Mouse (Mus musculus): Measurements from ENCODE around the gene Abo. TPM values are rescaled to one million over a fixed set of nuclear protein-coding genes. Genes with fewer than 3 reads are reported as not detected.
"Not testable (repeated sequence)": the region's sequence is repeated elsewhere in the genome, so short reads cannot be mapped to it uniquely, and the experiment has no call there.

Abo gene
- not detected for total RNA-seq (2021)
- long read RNA-seq, experiment 1 = 0 reads
- long read RNA-seq, experiment 2 = 0 reads

GRCm38 (mm10) chr2:26864879-26865278, at the start of gene Abo:
Abo (minus strand) TSS chr2:26864979.
- no peak for DNase-seq (ENCODE audit: low spot score in 2 of 2)

GRCm38 (mm10) chr2:26914148-26914941, 49.6 kb upstream of the Abo start:
- no peak for DNase-seq (ENCODE audit: low spot score in 2 of 2)

DNA sequence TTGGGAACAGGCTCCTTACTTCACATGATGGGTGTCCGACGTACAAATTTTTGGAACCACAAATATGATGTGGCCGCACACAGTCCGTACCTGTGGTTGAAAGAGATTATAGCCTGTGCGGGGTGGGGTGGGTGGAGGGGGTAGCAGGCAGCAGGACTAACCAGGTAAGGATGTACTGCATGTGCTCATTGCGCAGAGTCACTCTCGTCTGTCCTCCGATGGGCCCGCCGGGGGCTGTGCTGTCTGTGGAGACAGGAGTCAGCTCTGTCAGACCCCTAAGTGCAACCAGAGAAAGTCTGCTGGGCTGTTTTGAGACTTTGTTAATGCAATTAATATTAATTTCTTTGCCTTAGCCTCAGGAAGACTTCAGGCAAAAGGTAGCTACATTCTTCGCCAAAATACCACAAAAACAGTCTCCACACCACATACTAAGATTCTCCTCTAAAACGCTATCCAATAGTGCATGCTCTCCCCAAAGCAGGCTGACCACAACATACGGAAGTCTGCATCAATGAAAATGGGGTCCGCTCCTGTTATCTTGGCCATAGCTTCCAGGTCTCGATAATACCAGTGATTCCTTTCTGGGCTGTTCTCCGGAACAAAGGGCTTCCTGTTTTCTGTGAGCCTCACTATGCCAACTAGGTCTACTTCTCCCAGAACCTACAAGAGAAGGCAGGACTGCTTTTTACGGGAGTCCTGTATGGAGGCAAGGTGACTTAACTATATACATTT, 48.8 kb upstream of the Abo start:
- DNase-seq (ENCODE audit: low spot score in 2 of 2) = no peak

DNA sequence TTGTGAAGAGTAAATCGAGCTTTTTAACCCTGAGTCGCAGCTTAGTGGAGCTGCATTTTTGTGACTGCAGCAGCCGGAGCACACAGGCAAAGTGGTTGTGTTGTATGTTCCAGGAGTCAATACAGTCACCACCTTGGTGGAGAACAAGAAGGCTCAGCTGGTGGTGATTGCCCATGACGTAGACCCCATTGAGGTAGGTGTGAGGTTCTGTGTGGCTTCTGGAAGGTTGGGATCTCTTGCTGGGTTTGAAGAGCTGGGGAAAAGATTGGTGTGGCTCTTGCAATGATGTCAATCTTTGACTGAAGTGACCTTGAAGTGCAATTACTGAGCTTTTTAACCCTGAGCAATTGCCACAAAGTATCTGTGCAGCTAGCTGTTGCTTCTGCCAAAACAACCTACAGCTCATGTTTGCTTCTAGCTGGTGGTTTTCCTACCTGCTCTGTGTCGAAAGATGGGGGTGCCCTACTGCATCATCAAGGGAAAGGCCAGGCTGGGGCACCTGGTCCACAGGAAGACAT, 47.5 kb upstream of the Abo start:
- DNase-seq (ENCODE audit: low spot score in 2 of 2) = no peak

DNA sequence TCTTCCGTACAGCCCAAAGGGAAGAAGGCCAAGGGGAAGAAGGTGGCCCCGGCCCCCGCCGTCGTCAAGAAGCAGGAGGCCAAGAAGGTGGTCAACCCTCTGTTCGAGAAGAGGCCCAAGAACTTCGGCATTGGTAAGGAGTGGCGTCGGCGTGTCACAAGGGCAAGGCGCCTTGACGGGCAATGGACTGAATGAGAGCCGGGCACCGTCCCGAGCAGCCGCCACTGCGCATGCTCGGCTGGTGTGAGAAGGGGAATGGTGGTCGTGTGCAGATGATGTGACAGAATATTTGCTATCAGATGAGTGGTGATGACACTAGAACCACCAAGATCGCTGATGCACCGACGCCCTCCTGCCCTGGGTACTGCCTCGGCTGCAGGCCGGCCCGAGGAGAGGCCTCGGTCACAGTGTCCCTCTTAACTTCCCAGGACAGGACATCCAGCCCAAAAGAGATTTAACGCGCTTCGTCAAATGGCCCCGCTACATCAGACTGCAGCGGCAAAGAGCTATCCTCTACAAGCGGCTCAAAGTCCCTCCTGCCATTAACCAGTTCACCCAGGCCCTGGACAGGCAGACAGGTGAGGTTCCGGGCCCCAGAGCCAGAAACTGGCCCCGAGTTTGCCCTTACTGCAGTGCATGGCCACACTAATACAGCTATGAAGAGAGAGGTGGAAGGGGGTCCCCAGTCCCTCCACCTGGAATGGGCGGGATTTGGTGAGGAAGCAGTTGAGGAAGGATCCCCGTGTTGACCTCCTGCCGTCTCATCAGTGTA, 46.4 kb upstream of the Abo start:
- peak in 1 of 2 experiments; percentile 69 for DNase-seq (ENCODE audit: low spot score in 2 of 2)

- DNase-seq (ENCODE audit: low spot score in 2 of 2) = peak; percentile 100
Measured at GRCm38 (mm10) chr2:26910124-26910993, 45.6 kb upstream of the Abo start, which contains the start of the genes Med22 and Rpl7a. Med22 (minus strand) TSS chr2:26910677. Rpl7a (plus strand) TSS chr2:26910764.

DNA sequence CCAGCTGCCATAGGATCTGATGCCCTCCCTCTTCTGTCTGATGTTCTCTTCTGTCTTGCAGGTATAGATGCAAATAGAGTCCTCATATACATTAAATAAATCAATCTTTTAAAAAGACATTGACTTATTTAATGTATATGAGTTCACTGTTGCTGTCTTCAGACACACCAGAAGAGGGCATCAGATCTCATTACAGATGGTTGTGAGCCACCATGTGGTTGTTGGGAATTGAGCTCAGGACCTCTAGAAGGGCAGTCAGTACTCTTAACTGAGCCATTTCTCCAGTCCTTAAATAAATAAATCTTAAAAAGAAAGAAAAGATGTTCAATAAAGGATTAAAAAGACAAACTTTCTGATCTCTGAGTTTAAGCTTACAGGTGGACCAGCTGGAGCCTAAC, 44.6 kb upstream of the Abo start:
- DNase-seq (ENCODE audit: low spot score in 2 of 2) = no peak

GRCm38 (mm10) chr2:26908710-26909386, 44.1 kb upstream of the Abo start:
- no peak for DNase-seq (ENCODE audit: low spot score in 2 of 2)

- DNase-seq (ENCODE audit: low spot score in 2 of 2) = no peak
Measured at GRCm38 (mm10) chr2:26907109-26907508, 42.3 kb upstream of the Abo start.

DNA sequence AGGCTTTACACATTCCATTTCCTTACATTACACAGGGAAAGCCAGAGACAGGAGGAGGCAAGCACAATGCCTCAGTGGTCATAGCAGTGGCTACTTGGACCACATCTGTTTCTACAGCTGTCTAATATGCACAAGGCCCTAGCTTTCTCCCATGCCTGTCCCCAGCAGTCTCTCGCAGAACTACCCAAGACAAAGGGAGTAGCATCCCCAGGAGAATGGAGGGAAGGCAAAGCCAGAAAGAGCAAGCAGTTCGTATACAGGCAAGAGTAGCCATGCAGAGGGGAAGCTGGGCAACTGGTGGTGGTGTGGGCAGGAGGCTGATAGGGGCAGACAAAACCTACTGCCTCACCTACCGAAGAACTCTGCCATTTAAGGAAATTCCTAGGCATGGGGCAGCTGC, 41.7 kb upstream of the Abo start:
- DNase-seq (ENCODE audit: low spot score in 2 of 2) = no peak

- DNase-seq (ENCODE audit: low spot score in 2 of 2) = no peak
Measured at GRCm38 (mm10) chr2:26905936-26906335, 41.2 kb upstream of the Abo start.

- DNase-seq (ENCODE audit: low spot score in 2 of 2) = no peak
Measured at GRCm38 (mm10) chr2:26903311-26903710, 38.5 kb upstream of the Abo start.

DNA sequence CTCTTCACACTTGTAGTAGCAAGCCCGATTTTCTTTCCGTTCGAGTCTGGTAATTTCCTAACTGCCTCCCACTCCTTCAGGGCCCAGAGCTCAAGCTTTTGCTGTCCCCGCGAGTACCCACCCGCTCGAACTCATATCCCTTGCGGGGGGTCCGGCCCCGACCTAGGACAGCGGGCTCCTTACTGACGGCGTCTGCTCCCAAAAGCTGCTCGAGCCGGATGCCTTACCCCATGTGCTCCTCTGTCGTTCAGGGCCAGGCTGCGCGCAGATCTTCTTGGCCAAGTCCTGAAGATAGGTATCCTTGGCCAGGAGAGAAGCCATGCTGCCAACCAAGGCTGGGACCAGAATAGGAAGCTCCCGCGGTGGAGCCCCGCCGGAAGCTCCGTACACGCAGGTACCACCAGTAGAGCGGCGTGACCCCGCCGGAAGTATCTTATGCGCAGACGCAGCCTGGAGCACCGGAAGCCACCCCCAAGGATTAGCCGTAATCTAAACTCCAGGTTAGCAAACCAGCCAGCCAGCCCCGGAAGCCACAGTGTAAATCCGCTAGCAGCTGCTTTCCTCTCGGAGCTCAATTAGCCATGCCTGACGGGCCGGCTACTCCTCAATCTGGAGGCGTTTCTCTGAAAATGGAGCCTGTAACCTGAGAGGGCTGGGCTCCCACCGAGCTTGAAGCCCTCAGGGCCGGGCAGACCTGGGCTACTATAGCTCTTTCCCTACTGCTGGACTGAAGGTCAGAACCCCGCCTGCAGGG, 37.9 kb upstream of the Abo start, which contains the start of gene Surf6:
Surf6 (minus strand) TSS at position 413 of the 754 bp plus-strand sequence.
- peak; percentile 88 to 97 for DNase-seq (ENCODE audit: low spot score in 2 of 2)

DNA sequence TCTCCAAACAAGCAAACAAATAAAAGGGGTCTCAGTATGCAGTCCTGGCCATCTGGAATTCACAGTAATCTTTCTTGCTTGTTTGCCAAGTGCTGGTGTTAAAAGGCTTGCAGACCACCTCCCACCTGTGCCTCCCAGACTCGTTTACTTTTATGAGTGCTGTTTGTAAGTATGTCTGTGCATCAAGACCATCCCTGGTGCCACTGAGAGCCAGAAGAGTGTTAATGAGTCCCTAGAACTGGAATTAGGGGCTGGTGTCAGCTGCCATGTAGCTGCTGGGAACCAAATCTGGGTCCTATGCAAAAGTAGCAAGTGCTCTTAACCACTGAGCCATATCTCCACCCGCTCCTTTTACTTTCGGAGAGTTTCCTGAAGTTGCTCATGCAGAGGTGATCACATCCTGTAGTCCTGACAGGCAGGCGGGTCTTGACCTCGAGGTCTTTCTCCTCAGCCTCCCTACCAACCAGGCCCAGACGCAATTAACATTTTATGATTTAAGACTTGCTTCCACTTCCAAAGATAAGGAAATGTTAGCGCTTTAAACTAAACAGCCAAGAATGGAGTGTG, 37.1 kb upstream of the Abo start:
- DNase-seq (ENCODE audit: low spot score in 2 of 2) = no peak

GRCm38 (mm10) chr2:26900731-26901130, 36.0 kb upstream of the Abo start:
- DNase-seq (ENCODE audit: low spot score in 2 of 2) = no peak

GRCm38 (mm10) chr2:26895898-26896297, 31.1 kb upstream of the Abo start:
- no peak for DNase-seq (ENCODE audit: low spot score in 2 of 2)

DNA sequence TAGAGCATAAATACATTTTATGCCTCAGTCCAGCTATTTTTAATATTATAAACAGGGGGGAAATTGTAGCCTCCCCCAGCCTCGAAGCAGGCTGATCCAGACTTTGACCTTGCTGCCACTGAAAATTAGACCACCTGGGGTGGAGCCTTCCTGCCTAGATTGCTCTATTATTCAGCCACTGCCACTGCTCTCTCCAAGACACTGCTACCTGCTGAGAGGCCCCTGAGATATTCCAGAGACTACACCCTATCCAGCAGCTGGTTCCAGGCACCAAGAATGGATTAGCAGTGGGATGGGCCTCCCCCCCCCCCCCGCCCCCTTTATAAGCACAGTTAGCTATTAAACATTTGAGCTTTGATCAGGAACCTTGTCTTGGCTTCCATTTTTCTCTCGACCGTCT, 21.4 kb upstream of the Abo start:
- DNase-seq (ENCODE audit: low spot score in 2 of 2) = not testable (repeated sequence)

DNA sequence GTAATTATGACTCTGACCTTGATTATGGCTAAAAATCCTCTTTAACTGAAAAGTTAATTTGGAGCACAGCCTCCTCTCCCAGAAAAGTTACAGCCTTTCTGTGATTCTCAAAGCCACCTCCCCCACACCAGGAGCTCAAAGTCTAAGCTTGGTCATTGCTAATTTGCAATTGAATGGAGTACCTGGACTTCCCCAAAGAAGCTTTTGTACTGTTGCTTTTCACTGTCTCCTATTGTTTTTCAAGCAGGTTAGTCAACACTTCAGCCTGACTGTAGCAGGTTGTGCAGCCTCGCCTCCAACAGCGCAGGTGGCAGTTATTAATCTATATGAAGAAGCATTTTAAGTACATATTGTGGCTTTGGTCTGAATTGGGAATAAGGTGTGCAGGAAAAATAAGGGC, 20.8 kb upstream of the Abo start:
- DNase-seq (ENCODE audit: low spot score in 2 of 2) = not testable (repeated sequence)

GRCm38 (mm10) chr2:26878571-26878970, 13.8 kb upstream of the Abo start:
- no peak for DNase-seq (ENCODE audit: low spot score in 2 of 2)
